Mouse (Mus musculus) lung, postnatal 10 days (tissue): ENCODE data around the gene Pomgnt1.

Experiments used
- DNase-seq: peaks from one replicate; pipeline ENCODE4 v3.0.0; 2021

Gene Pomgnt1

GRCm38 (mm10) chr4:116140801-116141574 is 17.3 kb downstream of the Pomgnt1 start:
- DNase-seq, result no peak

GRCm38 (mm10) chr4:116141736-116142135 is 18.1 kb downstream of the Pomgnt1 start:
- DNase-seq, result no peak

GRCm38 (mm10) chr4:116142269-116142668 is 18.6 kb downstream of the Pomgnt1 start:
- no peak for DNase-seq

DNA sequence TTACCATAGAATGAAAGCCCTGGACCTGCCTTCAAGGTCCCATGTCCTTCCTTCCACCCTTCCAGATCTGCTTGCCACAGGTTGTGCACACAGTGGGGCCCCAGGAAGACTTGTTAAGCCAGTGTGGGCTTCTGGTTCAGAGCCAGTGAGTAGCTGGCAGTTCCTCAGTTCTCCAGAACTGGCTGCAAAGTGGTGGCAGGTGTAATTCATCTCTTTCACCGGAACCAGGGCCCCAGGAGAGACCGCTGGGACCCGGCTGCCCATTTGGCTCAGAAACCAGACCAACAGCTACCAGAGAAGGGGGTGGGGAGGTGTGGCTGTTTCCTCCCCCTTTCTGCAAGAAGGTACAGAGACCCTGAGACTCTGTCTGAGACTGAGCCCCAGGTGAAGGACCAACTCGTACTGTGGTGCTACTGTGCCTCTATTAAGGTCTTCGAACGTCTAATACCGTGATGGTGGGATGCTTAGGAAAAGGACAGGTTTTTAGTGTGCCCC is 19.7 kb downstream of the Pomgnt1 start:
- peak; percentile 30 for DNase-seq

DNA sequence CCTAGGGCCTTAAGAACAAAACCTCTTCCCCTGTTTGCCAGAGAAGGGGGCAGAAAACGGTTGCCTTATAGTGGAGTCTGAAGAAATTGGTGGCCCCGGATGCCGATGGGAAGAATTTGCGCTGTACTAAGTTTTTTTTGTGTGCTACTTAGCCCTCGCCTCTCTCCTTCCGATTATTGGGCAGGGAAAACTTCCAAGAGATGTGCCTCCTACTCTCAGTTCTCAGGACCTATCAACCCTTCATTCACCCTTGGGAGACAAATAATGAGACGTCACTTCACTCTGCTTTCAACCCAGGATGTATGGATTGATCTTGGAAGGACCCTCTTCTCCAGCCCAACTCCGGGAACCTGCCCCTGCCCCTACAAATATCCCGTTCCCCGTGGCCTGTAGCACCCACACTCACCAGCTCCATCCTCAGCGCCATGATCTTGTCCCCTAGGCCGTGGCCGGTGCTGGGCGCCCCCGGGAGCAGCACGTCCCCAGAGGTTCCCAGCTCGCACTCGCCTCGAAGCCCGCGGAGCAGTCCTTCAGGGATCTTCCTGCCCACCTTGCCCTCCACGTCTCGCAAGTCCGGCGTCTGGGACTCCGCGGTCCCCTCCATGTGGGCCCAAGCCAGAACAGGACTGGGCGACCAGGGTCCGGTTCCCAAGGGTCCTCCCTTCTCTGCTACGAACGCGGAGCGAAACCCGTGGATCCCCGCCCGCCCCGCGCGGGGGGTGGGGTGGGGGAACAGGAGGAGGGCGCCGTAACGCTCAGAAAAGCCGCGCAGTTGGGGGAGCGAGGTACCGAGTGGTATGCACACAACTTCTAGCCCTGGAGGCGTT is 20.5 kb downstream of the Pomgnt1 start:
- DNase-seq, result peak; percentile 79

GRCm38 (mm10) chr4:116149812-116150155 is 26.1 kb downstream of the Pomgnt1 start:
- no peak for DNase-seq

DNA sequence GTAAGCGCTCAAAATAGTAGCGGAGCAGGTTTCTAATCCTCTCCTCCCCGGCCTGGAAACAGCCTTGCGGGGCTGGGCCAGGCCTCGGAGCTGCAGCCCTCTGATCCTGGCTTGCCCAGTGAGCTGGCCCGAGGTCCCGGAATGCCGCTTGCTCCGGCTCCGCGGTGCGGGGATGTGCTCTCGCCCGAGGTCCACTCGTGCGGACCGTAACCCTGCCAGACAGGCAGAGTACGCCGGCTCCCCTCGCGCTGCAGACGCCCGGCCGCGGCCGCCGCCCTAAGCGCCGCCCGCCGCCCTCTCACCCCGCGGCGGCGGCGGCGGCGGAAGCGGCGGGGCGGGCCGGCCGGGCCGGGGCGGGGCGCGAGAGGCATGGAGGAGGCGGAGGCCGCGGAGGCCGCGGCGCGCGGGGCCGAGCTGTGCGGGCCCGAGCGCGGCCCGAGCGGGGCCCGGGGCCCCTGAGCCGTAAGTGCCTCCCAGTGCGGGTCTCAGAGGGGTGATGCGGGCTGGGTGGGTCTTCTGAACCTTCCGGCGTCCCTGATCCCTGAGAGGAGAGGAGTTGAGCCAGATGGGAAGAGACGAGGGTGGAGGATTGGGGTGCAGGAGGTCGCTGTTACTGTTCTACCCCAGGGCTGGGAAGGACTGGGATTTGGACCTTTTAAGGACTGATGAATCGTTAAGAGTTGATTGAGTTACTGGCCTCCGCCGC is 26.7 kb downstream of the Pomgnt1 start:
- DNase-seq, result peak; percentile 81

DNA sequence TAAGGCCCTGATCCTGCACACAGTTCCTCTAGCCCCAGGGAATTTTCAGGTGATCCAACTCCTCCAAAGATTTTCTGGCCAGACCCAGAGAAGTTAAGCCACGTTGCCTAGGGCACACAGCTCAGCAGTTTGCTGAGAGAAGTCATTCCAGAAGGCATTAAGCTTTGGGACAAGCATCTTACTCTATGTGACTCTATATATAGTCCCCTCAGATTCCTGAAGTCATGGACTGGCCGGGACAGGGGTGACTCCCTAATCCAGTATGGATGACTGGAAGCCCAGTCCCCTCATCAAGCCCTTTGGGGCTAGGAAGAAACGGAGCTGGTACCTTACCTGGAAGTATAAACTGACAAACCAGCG is 27.2 kb downstream of the Pomgnt1 start:
- DNase-seq, result no peak

GRCm38 (mm10) chr4:116151238-116151637 is 27.6 kb downstream of the Pomgnt1 start, which contains the start of gene Lurap1:
Gene Lurap1, minus strand, starts transcription at chr4:116151338.
- DNase-seq, result no peak

- DNase-seq, result no peak
Measured at GRCm38 (mm10) chr4:116152702-116153101, 29.1 kb downstream of the Pomgnt1 start.

DNA sequence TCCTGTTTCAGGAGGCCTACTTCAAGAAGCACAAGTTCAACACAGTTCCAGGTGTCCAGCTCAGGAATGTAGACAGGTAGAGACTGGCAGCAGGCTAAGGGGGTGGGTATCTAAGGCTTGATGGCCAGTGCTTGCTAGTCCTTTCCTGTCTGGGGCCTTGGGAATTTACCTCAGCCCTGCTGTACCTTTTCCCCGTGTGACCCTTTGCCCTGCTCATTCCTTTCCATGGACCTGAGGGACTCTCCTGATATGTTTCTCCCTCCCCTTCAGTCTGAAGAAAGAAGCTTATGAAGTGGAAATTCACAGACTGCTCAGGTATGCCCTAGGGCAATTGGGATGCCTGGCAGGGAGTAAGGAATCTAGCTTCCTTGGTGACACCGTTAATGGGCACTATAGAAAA is 34.2 kb downstream of the Pomgnt1 start:
- no peak for DNase-seq

DNA sequence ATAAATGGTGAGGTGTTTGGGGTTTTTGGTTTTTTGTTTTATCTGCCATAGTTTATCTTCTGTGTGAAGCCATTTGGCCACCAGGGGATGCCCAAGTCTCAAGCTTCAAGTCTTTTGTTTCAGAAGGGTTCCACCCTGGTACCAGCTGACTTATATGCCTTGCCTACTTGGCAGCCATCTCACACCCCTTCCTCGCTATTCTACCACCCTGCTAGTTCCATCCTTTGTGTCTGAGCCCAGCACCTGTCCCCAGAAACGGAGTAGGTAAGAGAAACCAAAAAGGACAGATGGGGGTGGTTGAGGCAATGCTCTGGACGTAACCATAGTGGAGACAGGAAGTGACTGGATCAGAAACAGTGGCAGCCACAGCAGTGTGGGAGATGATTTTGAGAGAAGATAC is 36.3 kb downstream of the Pomgnt1 start:
- DNase-seq, result peak; percentile 67

- DNase-seq, result peak; percentile 41
Measured at GRCm38 (mm10) chr4:116160769-116161168, 37.1 kb downstream of the Pomgnt1 start.

GRCm38 (mm10) chr4:116162142-116162541 is 38.5 kb downstream of the Pomgnt1 start:
- peak; percentile 44 for DNase-seq

DNA sequence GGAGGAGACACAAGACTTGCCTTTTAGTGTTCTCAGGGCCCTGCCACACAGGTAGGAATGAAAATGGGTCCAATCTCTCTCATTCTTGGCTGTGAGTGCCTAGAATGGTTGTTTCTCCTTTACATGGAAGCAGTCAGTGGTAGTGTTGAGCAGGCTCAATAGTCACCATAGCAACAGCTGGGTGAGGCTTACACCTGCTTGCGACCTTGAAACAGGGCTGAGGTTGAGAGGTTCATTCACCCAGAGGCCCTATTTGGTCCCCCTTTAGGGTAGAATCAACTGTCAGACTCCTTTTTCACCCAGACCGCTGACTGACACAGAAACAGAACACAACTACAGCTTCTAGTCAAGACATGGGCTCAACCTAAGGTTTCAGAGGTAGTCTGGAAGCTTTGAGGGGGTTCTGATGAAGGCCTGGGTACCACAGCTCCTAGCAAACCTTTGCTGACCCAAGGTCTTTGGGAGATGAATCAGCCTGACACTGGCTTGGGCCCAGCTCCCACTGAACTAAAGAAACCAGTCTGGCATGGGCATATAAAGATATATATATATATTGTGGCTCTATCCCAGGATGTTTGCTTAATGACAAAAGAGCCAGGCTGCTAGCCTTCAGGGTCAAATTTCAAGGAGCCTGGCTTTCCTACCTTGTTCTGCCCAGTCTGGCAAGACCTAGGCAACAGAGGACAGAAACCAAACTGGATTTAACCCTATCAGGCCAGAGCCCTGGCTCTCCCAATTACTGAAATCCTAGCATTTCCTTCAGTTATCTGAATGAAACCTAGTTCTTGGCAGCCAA is 41.3 kb downstream of the Pomgnt1 start:
- DNase-seq, result no peak

DNA sequence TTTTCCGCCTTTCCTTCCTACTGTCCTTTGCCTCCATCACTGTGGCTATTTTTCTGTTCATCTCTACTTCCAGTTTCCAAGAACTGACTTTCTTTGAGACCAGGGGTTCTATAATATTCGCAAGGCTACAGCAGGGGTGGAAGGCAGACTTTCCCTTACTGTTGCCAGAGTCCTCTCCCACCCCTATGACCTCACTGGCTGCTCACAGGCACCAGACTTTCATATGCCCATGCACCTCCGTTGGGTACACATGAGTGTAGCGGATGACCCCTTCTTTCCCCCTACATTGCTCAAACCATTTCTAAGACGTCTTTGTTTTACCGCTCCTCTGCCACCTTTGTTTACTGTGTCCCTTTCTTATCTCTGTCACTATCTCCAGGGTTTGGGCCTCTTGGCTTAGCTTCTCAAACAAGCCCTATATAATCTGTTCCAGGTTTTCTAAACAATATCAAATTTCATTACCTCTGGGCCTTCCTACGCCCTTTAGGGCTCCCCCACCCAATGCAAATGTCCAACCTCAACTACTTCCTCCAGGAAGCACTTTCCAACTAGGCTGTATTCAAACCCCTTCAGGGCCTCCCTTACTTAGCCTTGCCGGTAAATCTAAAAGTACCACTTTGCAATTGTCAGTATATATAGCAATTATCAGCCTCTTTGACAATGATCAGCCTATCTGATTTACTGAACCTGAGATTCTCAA is 42.2 kb downstream of the Pomgnt1 start:
- DNase-seq, result no peak

GRCm38 (mm10) chr4:116167404-116167803 is 43.8 kb downstream of the Pomgnt1 start, which contains the start of gene Tspan1:
Gene Tspan1, minus strand, starts transcription at chr4:116167601.
- peak; percentile 79 for DNase-seq

DNA sequence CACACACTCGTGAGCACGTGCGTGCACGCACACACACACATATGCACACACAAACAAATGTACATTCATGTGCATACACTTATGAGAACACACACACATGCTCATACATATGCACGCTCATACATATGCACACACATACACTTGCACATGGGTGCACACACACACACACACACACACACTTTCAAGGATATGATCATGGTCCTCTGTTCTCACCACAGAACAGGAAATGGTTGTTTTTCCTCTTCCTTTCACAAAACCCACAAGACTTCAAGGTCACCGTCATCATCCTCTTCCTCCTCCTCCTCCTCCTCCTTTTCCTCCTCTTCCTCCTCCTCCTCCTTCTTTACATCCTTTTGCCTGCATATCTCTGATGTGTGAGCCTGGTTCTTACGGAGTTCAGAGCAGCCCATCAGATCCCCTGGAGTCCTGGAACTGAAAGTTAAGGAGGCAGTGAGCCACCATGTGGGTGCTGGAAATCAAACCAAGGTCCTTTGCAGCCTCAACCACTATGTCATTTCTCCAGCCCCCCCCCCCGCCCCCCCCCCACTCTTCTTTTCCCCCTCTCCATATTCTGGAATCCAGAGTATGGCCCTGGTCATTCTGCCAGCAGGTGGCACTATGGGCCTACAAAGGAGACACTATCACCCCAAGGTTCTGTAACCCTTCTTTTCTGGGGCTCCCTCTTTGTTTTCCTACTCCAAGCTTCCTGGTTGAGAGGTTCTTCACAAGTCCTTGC is 45.1 kb downstream of the Pomgnt1 start:
- DNase-seq, result peak; percentile 90

DNA sequence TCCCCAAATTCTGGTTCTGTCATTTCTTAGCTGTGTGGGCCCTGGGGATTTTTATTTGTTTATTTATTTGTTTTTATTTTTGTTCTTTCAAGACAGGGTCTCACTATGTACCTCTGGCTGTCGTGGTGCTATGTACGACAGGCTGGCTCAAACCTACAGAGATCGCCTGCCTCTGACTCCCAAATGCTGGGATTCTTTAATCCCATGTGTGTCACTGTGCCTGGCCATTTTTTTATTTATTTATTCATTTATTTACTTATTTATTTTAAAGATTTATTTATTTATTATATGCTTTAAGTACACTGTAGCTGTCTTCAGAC is 45.7 kb downstream of the Pomgnt1 start:
- no peak for DNase-seq

GRCm38 (mm10) chr4:116173072-116173471 is 49.4 kb downstream of the Pomgnt1 start, which contains the start of the genes 1700042G07Rik and Gm49337:
Gene 1700042G07Rik, plus strand, starts transcription at chr4:116173372.
Gene Gm49337, plus strand, starts transcription at chr4:116173384.
- DNase-seq, result no peak

DNA sequence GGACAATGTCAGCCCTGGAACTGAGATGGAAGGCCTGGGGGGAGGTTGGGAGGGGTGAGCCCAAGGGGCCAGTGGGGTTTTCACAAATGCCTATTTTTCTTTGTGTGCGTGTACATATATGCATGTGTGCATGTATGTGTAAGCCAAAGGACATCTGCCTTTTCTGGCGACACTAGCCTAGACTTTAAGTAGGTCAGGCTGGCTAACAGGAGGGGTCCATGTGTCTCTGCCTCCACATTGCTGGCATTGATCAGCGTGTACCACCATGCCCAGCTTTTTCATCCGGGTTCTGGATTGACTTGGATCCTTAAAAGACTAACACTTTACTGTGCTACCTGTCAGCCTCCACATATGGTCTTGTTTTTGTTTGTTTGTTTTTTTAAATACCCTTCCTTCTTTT is 50.1 kb downstream of the Pomgnt1 start:
- no peak for DNase-seq
